Mouse (Mus musculus): ENCODE data around the gene Nemf.

Gene Nemf

GRCm38 (mm10) chr12:69302171-69302570 lies 54.8 kb downstream of the Nemf start:
- DNase-seq = no peak

DNA sequence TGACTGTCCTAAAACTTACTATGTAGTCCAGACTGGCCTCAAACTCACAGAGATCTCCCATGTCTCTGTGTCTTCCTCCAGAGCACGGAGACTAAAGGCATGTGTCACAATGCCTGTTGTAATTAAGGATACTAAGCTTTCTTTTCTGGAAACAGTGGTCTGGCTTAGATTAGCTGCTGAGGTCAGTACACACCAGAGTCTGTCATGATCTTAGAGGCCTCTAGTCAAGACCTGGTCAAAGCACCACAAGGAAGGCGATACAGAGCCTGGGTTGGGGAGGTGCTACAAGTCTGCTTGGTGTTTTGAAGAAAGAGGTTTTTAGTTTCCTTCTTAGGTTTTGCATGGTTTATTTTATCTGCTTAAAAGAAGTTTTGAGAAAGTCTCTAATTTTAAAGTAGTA lies 56.6 kb downstream of the Nemf start:
- no peak for DNase-seq

DNA sequence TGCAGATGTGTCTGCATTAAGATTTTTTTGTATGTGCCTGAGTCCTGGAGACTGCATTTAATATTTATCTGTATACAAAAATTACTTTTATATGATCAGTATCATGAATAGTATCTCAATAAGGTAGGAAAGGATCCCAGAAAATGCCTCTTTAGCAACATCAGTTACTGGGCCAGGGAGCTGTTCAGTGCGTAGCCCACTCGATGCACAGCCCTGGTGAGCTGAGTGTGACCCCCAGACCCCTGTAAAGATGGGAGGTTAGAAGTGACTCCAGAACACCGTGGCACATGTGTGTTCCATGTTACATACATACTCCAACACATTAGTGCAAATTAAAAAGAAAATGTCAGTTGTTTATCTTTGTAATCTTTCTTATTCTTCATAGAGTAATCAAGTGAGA lies 57.1 kb downstream of the Nemf start:
- DNase-seq = no peak

- peak; percentile 40 for DNase-seq
These were observed 57.7 kb downstream of the Nemf start for GRCm38 (mm10) chr12:69299231-69299630.

DNA sequence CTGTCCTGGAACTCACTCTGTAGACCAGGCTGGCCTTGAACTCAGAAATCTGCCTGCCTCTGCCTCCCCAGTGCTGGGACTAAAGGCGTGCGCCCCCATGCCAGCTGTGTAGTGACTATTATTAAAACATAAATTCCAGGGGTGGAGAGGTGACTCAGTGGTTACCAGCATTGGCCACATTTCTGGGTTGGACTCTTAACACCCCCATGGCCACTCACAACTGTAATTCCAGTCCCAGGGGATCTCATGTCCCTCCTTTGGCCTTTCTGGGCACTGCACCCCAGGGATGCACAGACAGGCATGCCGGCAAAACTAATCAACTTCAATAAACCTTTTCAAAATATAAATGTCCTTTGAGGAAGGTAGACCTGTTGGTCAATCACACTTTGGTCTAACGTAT lies 58.7 kb downstream of the Nemf start:
- no peak for DNase-seq

DNA sequence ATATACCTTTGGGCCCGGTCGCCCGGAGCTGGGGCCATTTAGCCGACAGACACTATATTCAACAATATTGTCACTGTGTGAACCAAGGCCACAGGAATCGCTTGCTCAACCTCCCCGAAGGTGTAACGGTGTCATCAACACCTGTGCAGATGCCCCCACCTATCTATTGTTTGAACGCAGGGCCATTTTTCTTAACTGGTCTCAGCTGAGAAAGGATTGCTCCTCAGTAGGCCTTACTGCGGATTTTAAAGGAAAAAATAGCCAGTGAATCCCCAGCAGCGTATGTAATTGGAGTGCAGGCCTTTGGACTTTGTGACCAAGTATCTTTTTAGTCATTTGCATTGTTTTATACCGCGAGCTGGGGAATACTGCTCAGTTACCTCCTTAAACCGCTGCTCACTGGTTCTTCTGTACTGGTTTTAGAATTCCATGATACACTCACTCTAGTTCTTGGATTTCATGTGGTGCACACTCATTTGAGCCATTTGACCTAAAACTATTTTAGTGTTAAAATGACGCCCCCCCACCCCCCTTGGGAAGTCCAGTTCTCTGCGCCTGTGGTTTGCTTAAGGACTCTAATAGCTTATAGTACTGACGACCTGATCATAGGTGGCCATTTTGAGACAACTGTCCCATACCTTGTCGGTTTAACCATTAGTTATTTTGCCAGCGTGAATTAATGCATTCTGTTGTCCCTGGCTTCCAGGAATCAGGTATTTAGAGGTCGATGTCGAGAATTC lies 59.4 kb downstream of the Nemf start:
- no peak for DNase-seq

DNA sequence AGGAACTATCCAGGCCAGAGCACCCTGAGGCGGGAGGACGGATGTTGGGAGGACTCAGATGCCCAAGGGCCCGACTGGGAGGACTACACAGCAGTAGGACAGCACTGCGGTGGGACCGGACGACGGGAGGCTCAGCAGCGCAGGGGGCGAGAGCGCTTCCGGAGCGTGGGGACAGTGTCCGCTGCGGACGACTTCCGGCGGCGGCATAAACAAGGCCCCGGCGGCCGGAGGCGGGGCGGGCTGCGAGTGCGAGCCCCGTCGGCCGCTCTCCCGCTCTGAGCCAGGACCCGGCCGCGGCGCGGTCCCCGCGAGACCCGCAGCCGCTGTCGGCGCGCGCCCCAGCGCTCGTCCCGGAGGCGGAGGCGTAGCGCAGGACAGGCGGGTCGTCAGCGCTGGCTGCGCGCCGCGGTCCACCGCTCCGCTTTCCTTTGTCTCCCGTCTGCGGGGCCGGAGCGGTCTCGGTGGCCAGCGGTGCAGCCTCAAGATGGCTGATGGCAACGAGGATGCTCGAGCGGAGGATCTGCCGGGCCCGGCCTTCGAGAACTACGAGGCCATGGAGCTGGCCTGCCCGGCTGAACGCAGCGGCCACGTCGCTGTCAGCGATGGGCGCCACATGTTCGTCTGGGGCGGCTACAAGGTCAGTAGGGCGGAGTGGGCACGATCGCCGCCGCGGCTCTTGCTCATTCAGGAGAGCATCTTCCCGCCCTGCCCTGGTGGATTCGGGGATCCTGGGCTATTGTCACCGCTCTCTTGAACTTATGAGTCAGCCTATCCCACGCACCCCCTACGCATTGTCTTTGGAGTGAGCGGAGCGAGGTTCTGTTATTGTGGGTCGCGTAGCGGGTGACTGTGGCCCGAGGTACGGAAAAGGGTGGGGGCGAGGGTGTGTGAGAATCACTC lies 60.2 kb downstream of the Nemf start, which contains the start of gene Klhdc2:
TSS of gene Klhdc2 (plus strand) at position 171 of the 900 bp plus-strand sequence.
- DNase-seq = peak; percentile 93

DNA sequence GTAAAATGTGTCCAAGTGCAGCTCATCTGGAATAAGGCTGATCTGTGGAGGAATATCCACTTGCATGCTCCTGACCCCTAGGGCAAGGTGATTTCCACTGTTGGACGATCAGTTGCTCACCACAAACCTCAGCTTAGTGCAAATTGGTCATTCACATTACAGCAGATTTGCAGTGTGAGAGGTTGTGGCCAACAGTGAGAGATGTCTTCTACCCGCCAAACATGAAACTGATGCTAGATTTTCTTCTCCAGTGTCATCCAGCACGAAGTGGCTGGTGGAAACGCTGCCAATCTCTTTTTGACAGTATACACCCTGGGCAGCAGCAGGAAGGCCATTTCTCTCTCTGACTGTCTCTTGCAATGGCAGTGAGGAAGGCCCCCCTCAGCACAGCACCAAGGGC lies 61.3 kb downstream of the Nemf start:
- DNase-seq = peak; percentile 43

DNA sequence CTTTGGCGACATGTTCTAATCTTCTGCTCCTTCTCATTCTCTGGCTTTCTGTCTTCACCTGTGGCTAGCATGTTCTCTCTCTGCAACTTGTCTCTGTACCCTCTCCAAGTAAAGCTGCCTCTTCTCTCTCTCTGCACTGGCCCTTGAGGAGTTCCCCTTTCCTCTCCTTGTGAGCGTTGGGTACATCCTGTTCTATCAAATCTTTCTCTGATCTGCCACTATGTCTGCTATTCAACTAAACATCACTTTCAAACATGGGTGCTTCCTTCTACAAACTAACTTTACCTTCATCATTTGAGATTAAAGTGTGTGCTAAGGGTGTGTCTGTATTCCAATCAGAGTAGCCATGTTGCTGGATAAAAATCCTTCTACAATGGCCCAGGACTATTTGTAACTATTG lies 62.0 kb downstream of the Nemf start:
- DNase-seq = no peak

GRCm38 (mm10) chr12:69293815-69294214 lies 63.1 kb downstream of the Nemf start:
- no peak for DNase-seq

GRCm38 (mm10) chr12:69292401-69292800 lies 64.6 kb downstream of the Nemf start:
- no peak for DNase-seq

DNA sequence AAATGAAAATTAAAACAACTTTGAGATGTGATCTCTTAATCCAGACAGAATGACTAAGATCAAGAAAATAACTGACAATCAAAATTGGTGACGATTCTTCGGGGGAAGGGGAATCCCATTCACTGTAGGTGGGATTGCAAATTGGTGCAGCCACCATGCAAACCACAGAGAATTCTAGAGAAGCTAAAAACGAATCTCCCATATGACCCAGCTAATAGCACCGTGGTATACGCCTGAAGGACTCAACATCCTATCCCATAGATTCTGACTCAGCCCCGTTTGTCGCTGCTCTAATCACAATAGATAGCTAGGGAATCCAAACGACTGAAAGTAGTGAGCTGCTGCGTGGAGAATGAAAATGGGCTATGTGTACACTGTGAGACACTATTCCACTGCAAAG lies 68.3 kb downstream of the Nemf start:
- DNase-seq = no peak

DNA sequence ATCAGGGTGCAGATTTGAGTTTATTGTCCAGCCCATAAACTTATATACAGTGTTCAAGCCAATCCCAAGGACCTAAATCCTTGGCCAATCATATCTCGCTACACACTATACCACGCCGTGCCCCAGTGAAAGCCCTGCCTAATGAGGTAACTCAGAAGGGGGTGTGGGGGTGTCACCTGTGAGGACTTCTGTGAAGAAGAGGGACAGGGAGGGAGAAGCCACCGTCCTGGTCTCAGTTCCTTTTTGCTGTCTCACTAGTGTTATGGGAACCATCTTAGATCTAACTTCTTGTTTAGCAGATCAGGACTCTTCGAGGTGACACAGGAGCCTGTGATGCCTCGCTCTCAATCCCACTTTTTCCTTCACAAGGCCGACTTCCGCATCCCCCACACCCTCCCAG lies 69.4 kb downstream of the Nemf start:
- no peak for DNase-seq

GRCm38 (mm10) chr12:69283146-69283545 lies 73.8 kb downstream of the Nemf start:
- DNase-seq = no peak

- no peak for DNase-seq
These were observed 76.0 kb downstream of the Nemf start for GRCm38 (mm10) chr12:69280915-69281314.

DNA sequence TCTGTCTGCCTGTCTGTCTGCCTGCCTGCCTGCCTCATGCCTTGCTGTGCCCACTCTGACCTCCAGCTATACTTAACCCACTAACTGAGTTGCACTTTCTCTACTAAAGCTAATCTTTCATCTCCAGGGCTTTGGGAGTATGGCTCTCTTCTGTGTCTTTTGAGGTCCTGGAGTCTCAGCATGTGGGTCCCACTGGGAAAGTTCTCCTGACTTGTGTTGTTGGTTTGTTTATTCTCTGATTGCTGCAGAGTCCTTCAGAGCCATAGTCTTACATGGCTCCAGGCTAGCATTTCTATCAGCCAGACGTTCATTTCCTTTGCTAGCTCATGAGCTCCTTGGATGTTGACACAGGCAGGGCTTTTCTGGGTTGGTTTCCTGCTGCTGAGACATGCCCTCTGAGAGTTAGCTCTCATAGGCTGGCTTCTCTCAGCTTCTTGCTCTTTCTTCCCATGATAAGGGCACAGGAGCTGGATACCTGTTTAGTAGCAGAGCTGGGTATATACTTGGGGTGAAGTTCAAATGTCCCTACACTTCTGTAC lies 77.0 kb downstream of the Nemf start:
- no peak for DNase-seq

GRCm38 (mm10) chr12:69268956-69269355 lies 88.0 kb downstream of the Nemf start:
- no peak for DNase-seq

DNA sequence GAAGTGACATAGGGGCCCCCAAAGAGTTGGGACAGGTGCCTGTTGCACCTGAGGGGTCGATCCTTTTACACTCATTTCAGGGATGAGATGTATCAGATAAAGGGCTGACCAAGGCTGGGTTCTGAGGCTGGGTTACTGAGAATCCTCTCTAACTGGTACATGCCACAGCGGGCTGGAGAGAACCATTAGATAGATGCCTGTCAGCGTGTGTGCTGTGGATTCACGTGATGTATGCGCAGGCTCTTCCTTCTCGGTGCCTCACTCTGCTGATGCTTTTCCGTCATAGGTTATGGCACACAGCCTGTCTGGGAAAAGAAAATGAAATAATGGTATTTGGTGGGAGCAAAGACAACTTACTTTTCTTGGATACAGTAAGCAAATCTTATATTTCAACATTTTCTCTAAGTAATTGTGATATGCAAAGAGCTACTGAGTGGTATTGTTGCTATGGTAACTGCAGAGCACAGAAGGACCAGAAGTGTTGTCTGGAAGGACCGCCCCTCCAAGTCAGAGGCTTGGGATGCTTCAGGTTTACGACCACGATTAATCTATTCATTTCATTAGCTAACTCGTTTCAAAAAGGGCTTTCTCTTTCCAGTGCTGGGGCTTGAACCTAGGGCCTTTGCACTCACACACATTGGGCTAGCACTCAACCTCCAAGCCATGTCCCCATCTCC lies 88.9 kb downstream of the Nemf start:
- DNase-seq = no peak

DNA sequence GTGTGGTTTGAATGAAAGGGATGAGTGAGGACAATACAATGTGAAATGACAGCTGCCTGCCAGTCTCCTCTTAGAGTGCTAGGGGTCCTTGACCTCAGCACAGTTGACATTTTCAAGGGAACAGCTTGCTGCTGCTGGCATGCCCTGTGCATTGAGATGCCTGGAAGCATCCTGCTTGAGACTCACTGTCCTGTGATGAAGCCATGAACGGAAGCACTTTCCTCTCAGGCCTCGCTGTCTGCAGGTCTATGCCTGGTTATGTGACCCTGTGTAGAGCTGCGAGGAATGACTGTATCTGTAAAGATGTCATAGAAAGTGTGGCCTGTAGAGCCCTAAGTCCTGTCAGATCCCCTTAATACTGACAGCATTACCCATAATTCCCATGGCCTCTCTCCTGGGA lies 91.9 kb downstream of the Nemf start:
- no peak for DNase-seq

- no peak for DNase-seq
These were observed 94.7 kb downstream of the Nemf start for GRCm38 (mm10) chr12:69262251-69262650.

Data from cerebellum, adult 9-11 months (tissue).